Mouse (Mus musculus) adrenal gland, postnatal 36 days (tissue): ENCODE data around the gene Fam208b. TPM values are rescaled to one million over a fixed set of nuclear protein-coding genes. Genes with fewer than 3 reads are reported as not detected.
A peak's percentile ranks its signal among the peaks of the same experiment; 100 is the strongest.
"Not testable (repeated sequence)": the region's sequence is repeated elsewhere in the genome, so short reads cannot be mapped to it uniquely, and the experiment has no call there.

ENCODE experiments used
- DNase-seq, 2 experiments: peaks; one replicate each; pipeline ENCODE4 v3.0.0; 2021; ENCODE audit warnings: mixed read lengths in 1 of 2
- total RNA-seq, 2 experiments: library from RNA; stranded (reverse); gene quantifications; 2 replicates each; pipeline ENCODE4 v1.2.3; 2021

The Fam208b gene
- total RNA-seq, 2 experiments from 2014 or later, result 23.0 to 25.0 TPM

- DNase-seq, result no peak
These were observed 47.8 kb downstream of the Fam208b start for GRCm38 (mm10) chr13:3563130-3563529.

GRCm38 (mm10) chr13:3547856-3548255, 63.1 kb downstream of the Fam208b start:
- DNase-seq, result no peak

GRCm38 (mm10) chr13:3547410-3547809, 63.5 kb downstream of the Fam208b start:
- DNase-seq, result no peak

- no peak for DNase-seq
These were observed 66.0 kb downstream of the Fam208b start for GRCm38 (mm10) chr13:3544925-3545324.

GRCm38 (mm10) chr13:3544077-3544874, 66.6 kb downstream of the Fam208b start:
- no peak for DNase-seq

GRCm38 (mm10) chr13:3541159-3541782, 69.6 kb downstream of the Fam208b start:
- no peak for DNase-seq

GRCm38 (mm10) chr13:3540166-3540565, 70.7 kb downstream of the Fam208b start:
- DNase-seq, result no peak

GRCm38 (mm10) chr13:3538969-3539562, 71.8 kb downstream of the Fam208b start:
- peak in 1 of 2 experiments; percentile 13 for DNase-seq

GRCm38 (mm10) chr13:3538223-3538968, 72.5 kb downstream of the Fam208b start:
- peak; percentile 78 to 81 for DNase-seq

- peak; percentile 96 to 98 for DNase-seq
These were observed 73.2 kb downstream of the Fam208b start, which contains the start of gene Gdi2 for GRCm38 (mm10) chr13:3537594-3538222. Gene Gdi2 (plus strand): TSS chr13:3538063.

- no peak for DNase-seq
These were observed 76.8 kb downstream of the Fam208b start for GRCm38 (mm10) chr13:3534146-3534545.

GRCm38 (mm10) chr13:3532451-3532850, 78.5 kb downstream of the Fam208b start:
- no peak for DNase-seq

GRCm38 (mm10) chr13:3531692-3532320, 79.1 kb downstream of the Fam208b start:
- no peak for DNase-seq

GRCm38 (mm10) chr13:3531176-3531575, 79.7 kb downstream of the Fam208b start:
- DNase-seq, result not testable (repeated sequence)

GRCm38 (mm10) chr13:3530451-3530850, 80.5 kb downstream of the Fam208b start:
- DNase-seq, result no peak

GRCm38 (mm10) chr13:3526328-3526727, 84.6 kb downstream of the Fam208b start:
- no peak for DNase-seq

GRCm38 (mm10) chr13:3525611-3526051, 85.3 kb downstream of the Fam208b start:
- no peak for DNase-seq

- no peak for DNase-seq
These were observed 87.0 kb downstream of the Fam208b start for GRCm38 (mm10) chr13:3523946-3524345.

- DNase-seq, result peak; percentile 17 to 23
These were observed 87.4 kb downstream of the Fam208b start for GRCm38 (mm10) chr13:3523459-3523858.

- not testable (repeated sequence) for DNase-seq
These were observed 90.9 kb downstream of the Fam208b start for GRCm38 (mm10) chr13:3519994-3520393.

- DNase-seq, result not testable (repeated sequence)
These were observed 91.6 kb downstream of the Fam208b start for GRCm38 (mm10) chr13:3519357-3519756.
